Mouse (Mus musculus) E14TG2a.4 (cell line): ENCODE data around the gene Cd38.

Experiments used
- CTCF ChIP-seq: conservative IDR thresholded peaks from 2 replicates; pipeline ENCODE4 v1.5.1; 2014; ENCODE audit warnings: low read length
- NANOG ChIP-seq: IDR thresholded peaks from 2 replicates; pipeline ENCODE4 v1.6.1; 2014; ENCODE audit warnings: borderline replicate concordance, low read length, mixed read lengths
- POU5F1 ChIP-seq: IDR thresholded peaks from 2 replicates; pipeline ENCODE4 v1.6.1; 2014; ENCODE audit warnings: low read length, borderline replicate concordance

GRCm38 (mm10) chr5:43909213-43909612, 40.9 kb downstream of the Cd38 start:
- TF ChIP-seq POU5F1 (no peak), CTCF (no peak), NANOG (no peak)
